9 mouse cellular contexts compared by ENCODE assay signal in genomic region chr11:98660517-98660916, GRCm38 (mm10). TPM values are rescaled to one million over a fixed set of nuclear protein-coding genes. Genes with fewer than 3 reads are reported as not detected.
DNase-seq lines count a peak whose midpoint lies in the region; ATAC-seq and TF ChIP-seq lines count a peak whose summit lies in the region.
"Had no signal": no experiment of that assay in that cellular context is flagged by ENCODE, and none has a peak within 500 bp of the region (broad histone marks: within the 10 kb centered on the region; RNA-seq: fewer than 3 reads in every experiment).

No protein-coding gene starts in this region.

- H3K27me3 ChIP-seq in forebrain, embryonic 13.5 days: 0 out of 2 replicates have a peak, but pooled peaks cover 8% of the 10 kb centered on the region
- H3K27me3 ChIP-seq in forebrain, embryonic 12.5 days: peaks cover 9% of the 10 kb centered on the region; the same call in 1 of the 2 replicates
- peaks cover 39% of the 10 kb centered on the region for H3K27me3 ChIP-seq in G1E (ENCODE audit: insufficient read depth, low read length)
- H3K27me3 ChIP-seq in embryonic facial prominence, embryonic 10.5 days (replicated peaks; ENCODE audit: low read depth, poor library complexity, severe bottlenecking): peaks cover 8% of the 10 kb centered on the region; the same call in 1 of the 2 replicates
- no peaks in the 10 kb centered on the region for H3K27me3 ChIP-seq in hindbrain, embryonic 16.5 days (replicated peaks; ENCODE audit: control insufficient read depth, insufficient read depth, low read length)
- no peaks in the 10 kb centered on the region for H3K27me3 ChIP-seq in midbrain, embryonic 16.5 days (ENCODE audit: control insufficient read depth, insufficient read depth, low read depth, low read length)
- H3K27me3 ChIP-seq: lung, embryonic 15.5 days had no signal

- no peaks in the 10 kb centered on the region for H3K4me1 ChIP-seq in forebrain, embryonic 13.5 days
- 0 out of 2 replicates have a peak, but pooled peaks cover 3% of the 10 kb centered on the region for H3K4me1 ChIP-seq in forebrain, embryonic 12.5 days
- H3K4me1 ChIP-seq in G1E (ENCODE audit: insufficient read depth, low read depth, low read length): peaks cover 10% of the 10 kb centered on the region
- H3K4me1 ChIP-seq in embryonic facial prominence, embryonic 10.5 days: no peaks in the 10 kb centered on the region
- H3K4me1 ChIP-seq in hindbrain, embryonic 16.5 days (ENCODE audit: control insufficient read depth, insufficient read depth, low read depth, low read length): no peaks in the 10 kb centered on the region
- peaks cover 4% of the 10 kb centered on the region; the same call in 1 of the 2 replicates for H3K4me1 ChIP-seq in midbrain, embryonic 16.5 days (ENCODE audit: control insufficient read depth, insufficient read depth, low read length)
- H3K4me1 ChIP-seq: lung, embryonic 15.5 days had no signal

- H3K9me3 ChIP-seq in forebrain, embryonic 13.5 days (replicated peaks): no peaks in the 10 kb centered on the region
- H3K9me3 ChIP-seq in forebrain, embryonic 12.5 days: no peaks in the 10 kb centered on the region
- no peaks in the 10 kb centered on the region for H3K9me3 ChIP-seq in G1E (replicated peaks)
- no peaks in the 10 kb centered on the region for H3K9me3 ChIP-seq in embryonic facial prominence, embryonic 10.5 days
- no peaks in the 10 kb centered on the region for H3K9me3 ChIP-seq in hindbrain, embryonic 16.5 days (ENCODE audit: control insufficient read depth, low read length)
- no peaks in the 10 kb centered on the region for H3K9me3 ChIP-seq in midbrain, embryonic 16.5 days (replicated peaks; ENCODE audit: control insufficient read depth, low read length, poor library complexity, severe bottlenecking)
- H3K9me3 ChIP-seq: lung, embryonic 15.5 days had no signal

- no peak overlapping the region for H3K9ac ChIP-seq in forebrain, embryonic 13.5 days
- no peak overlapping the region for H3K9ac ChIP-seq in forebrain, embryonic 12.5 days
- 0 out of 2 replicates have a peak overlapping the region, but pooled peaks have one; percentile 13 for H3K9ac ChIP-seq in hindbrain, embryonic 16.5 days (ENCODE audit: low read depth, low read length)
- H3K9ac ChIP-seq in midbrain, embryonic 16.5 days (ENCODE audit: low read depth, low read length): 0 out of 2 replicates have a peak overlapping the region, but pooled peaks have one; percentile 30
- H3K9ac ChIP-seq: lung, embryonic 15.5 days had no signal

- peak; percentile 79 for TF ChIP-seq CTCF in G1E (IDR thresholded peaks at IDR 0.05; ENCODE audit: low read depth, low read length)
- peak; percentile 79 for TF ChIP-seq CTCF in left cerebral cortex, adult 2 months (IDR thresholded peaks at IDR 0.05)

- peak overlapping the region; percentile 18; the same call in 1 of the 2 replicates for H3K4me2 ChIP-seq in forebrain, embryonic 13.5 days
- H3K4me2 ChIP-seq in forebrain, embryonic 12.5 days: no peak overlapping the region
- H3K4me2 ChIP-seq in hindbrain, embryonic 16.5 days (ENCODE audit: low read length): peak overlapping the region; percentile 37
- H3K4me2 ChIP-seq in midbrain, embryonic 16.5 days (ENCODE audit: low read length): peak overlapping the region; percentile 39
- H3K4me2 ChIP-seq: lung, embryonic 15.5 days had no signal

- peak; percentile 65; the same call in 1 of the 2 replicates for ATAC-seq in forebrain, embryonic 13.5 days
- no peak for ATAC-seq in forebrain, embryonic 12.5 days (ENCODE audit: low FRiP score)
- ATAC-seq in G1E (ENCODE audit: extremely low read depth, insufficient number of reproducible peaks, low FRiP score, poor library complexity, severe bottlenecking): no peak
- ATAC-seq in hindbrain, embryonic 16.5 days: peak; percentile 74; the same call in 1 of the 2 replicates
- no peak for ATAC-seq in midbrain, embryonic 16.5 days

- H3K4me3 ChIP-seq in forebrain, embryonic 13.5 days: no peak overlapping the region
- no peak overlapping the region for H3K4me3 ChIP-seq in forebrain, embryonic 12.5 days (replicated peaks)
- H3K4me3 ChIP-seq in G1E (ENCODE audit: low read depth, low read length): no peak overlapping the region
- H3K4me3 ChIP-seq in embryonic facial prominence, embryonic 10.5 days: no peak overlapping the region
- no peak overlapping the region for H3K4me3 ChIP-seq in hindbrain, embryonic 16.5 days (ENCODE audit: low read length)
- no peak overlapping the region for H3K4me3 ChIP-seq in left cerebral cortex, adult 2 months
- no peak overlapping the region for H3K4me3 ChIP-seq in midbrain, embryonic 16.5 days (ENCODE audit: low read depth, low read length)
- H3K4me3 ChIP-seq: lung, embryonic 15.5 days had no signal

- no peaks in the 10 kb centered on the region for H3K36me3 ChIP-seq in forebrain, embryonic 13.5 days (ENCODE audit: poor library complexity, severe bottlenecking)
- H3K36me3 ChIP-seq in forebrain, embryonic 12.5 days (replicated peaks): no peaks in the 10 kb centered on the region
- no peaks in the 10 kb centered on the region for H3K36me3 ChIP-seq in G1E (replicated peaks)
- H3K36me3 ChIP-seq in embryonic facial prominence, embryonic 10.5 days (replicated peaks): no peaks in the 10 kb centered on the region
- H3K36me3 ChIP-seq in hindbrain, embryonic 16.5 days (ENCODE audit: control insufficient read depth, insufficient read depth, low read length): no peaks in the 10 kb centered on the region
- no peaks in the 10 kb centered on the region for H3K36me3 ChIP-seq in midbrain, embryonic 16.5 days (ENCODE audit: control insufficient read depth, insufficient read depth, low read length)
- H3K36me3 ChIP-seq: lung, embryonic 15.5 days had no signal

- no peak overlapping the region for H3K27ac ChIP-seq in forebrain, embryonic 13.5 days
- no peak overlapping the region for H3K27ac ChIP-seq in forebrain, embryonic 12.5 days
- no peak overlapping the region for H3K27ac ChIP-seq in embryonic facial prominence, embryonic 10.5 days (replicated peaks)
- H3K27ac ChIP-seq in hindbrain, embryonic 16.5 days (ENCODE audit: low read depth, low read length): no peak overlapping the region
- H3K27ac ChIP-seq in left cerebral cortex, adult 2 months: no peak overlapping the region
- no peak overlapping the region for H3K27ac ChIP-seq in midbrain, embryonic 16.5 days (ENCODE audit: low read length)
- H3K27ac ChIP-seq: lung, embryonic 15.5 days had no signal

- intact Hi-C loops in left cerebral cortex, adult 2 months (cut with DNase I): no loop called here

- peak; percentile 47 for DNase-seq in G1E (ENCODE audit: low spot score)
- peak; percentile 37 for DNase-seq in embryonic facial prominence, embryonic 10.5 days (ENCODE audit: low spot score)
- peak in 1 of 2 experiments; percentile 28 for DNase-seq in left cerebral cortex, adult 2 months (ENCODE audit: extremely low spot score in 1 of 2, low spot score in 2 of 2)
- peak; percentile 52 for DNase-seq in thymus, postnatal 14 days

- WGBS in forebrain, embryonic 13.5 days: 10% methylated on average over 6 of the region's 6 CpGs
- WGBS in forebrain, embryonic 12.5 days: 10% methylated on average over 6 of the region's 6 CpGs
- WGBS in embryonic facial prominence, embryonic 10.5 days: 15% methylated on average over 6 of the region's 6 CpGs
- WGBS in hindbrain, embryonic 16.5 days: 4% methylated on average over 6 of the region's 6 CpGs
- 5% methylated on average over 6 of the region's 6 CpGs for WGBS in midbrain, embryonic 16.5 days

RNA-seq across cellular contexts. Expression of gene Gsdma, which starts 3.6 kb away (rescaled TPM):
- not detected in 2 replicates for polyA plus RNA-seq in forebrain, embryonic 13.5 days (2015; fragmentation: Nextera tagmentation; extraction: Ambion mirVana)
- polyA plus RNA-seq in forebrain, embryonic 12.5 days (2016; fragmentation: Nextera tagmentation; extraction: Ambion mirVana): not detected in 2 replicates
- total RNA-seq in G1E (2014; fragmentation: Nextera tagmentation) (not detected in 2 replicates), G1E (2017) (not detected in 2 replicates)
- 0.03 TPM in 1 of 2 replicates, not detected in the other for polyA plus RNA-seq in G1E (2012)
- polyA plus RNA-seq in embryonic facial prominence, embryonic 10.5 days (2016; fragmentation: Nextera tagmentation; extraction: Ambion mirVana): not detected in 2 replicates
- polyA plus RNA-seq in hindbrain, embryonic 16.5 days (2015; fragmentation: Nextera tagmentation; extraction: Ambion mirVana): 0.08 TPM in 1 of 2 replicates, not detected in the other
- not detected for total RNA-seq in left cerebral cortex, adult 2 months (2021)
- polyA plus RNA-seq in midbrain, embryonic 16.5 days (2015; fragmentation: Nextera tagmentation; extraction: Ambion mirVana): not detected in 2 replicates

RNA-seq across cellular contexts. Expression of gene Gsdma2, which starts 14.0 kb away (rescaled TPM):
- not detected in 2 replicates for polyA plus RNA-seq in forebrain, embryonic 13.5 days (2015; fragmentation: Nextera tagmentation; extraction: Ambion mirVana)
- not detected in 2 replicates for polyA plus RNA-seq in forebrain, embryonic 12.5 days (2016; fragmentation: Nextera tagmentation; extraction: Ambion mirVana)
- total RNA-seq in G1E (2014; fragmentation: Nextera tagmentation) (not detected in 2 replicates), G1E (2017) (0.23 and 0.27 TPM in 2 replicates)
- not detected in 2 replicates for polyA plus RNA-seq in G1E (2012)
- not detected in 2 replicates for polyA plus RNA-seq in embryonic facial prominence, embryonic 10.5 days (2016; fragmentation: Nextera tagmentation; extraction: Ambion mirVana)
- not detected in 2 replicates for polyA plus RNA-seq in hindbrain, embryonic 16.5 days (2015; fragmentation: Nextera tagmentation; extraction: Ambion mirVana)
- total RNA-seq in left cerebral cortex, adult 2 months (2021): not detected
- polyA plus RNA-seq in midbrain, embryonic 16.5 days (2015; fragmentation: Nextera tagmentation; extraction: Ambion mirVana): not detected in 2 replicates
- polyA plus RNA-seq: lung, embryonic 15.5 days had no signal

RNA-seq across cellular contexts. Expression of gene Psmd3, which starts 21.8 kb away (rescaled TPM):
- 187 and 198 TPM in 2 replicates for polyA plus RNA-seq in forebrain, embryonic 13.5 days (2015; fragmentation: Nextera tagmentation; extraction: Ambion mirVana)
- polyA plus RNA-seq in forebrain, embryonic 12.5 days (2016; fragmentation: Nextera tagmentation; extraction: Ambion mirVana): 234 and 239 TPM in 2 replicates
- total RNA-seq in G1E (2014; fragmentation: Nextera tagmentation) (69.2 and 71.4 TPM in 2 replicates), G1E (2017) (75.6 and 76.1 TPM in 2 replicates)
- polyA plus RNA-seq in G1E (2012): 204 and 206 TPM in 2 replicates
- 249 and 262 TPM in 2 replicates for polyA plus RNA-seq in embryonic facial prominence, embryonic 10.5 days (2016; fragmentation: Nextera tagmentation; extraction: Ambion mirVana)
- polyA plus RNA-seq in hindbrain, embryonic 16.5 days (2015; fragmentation: Nextera tagmentation; extraction: Ambion mirVana): 186 and 189 TPM in 2 replicates
- total RNA-seq in left cerebral cortex, adult 2 months (2021): 100 to 1,000 TPM; 132 TPM
- polyA plus RNA-seq in midbrain, embryonic 16.5 days (2015; fragmentation: Nextera tagmentation; extraction: Ambion mirVana): 175 and 182 TPM in 2 replicates

RNA-seq across cellular contexts. Expression of gene Gsdma3, which starts 34.4 kb away (rescaled TPM):
- not detected in 2 replicates for polyA plus RNA-seq in forebrain, embryonic 13.5 days (2015; fragmentation: Nextera tagmentation; extraction: Ambion mirVana)
- not detected in 2 replicates for polyA plus RNA-seq in forebrain, embryonic 12.5 days (2016; fragmentation: Nextera tagmentation; extraction: Ambion mirVana)
- total RNA-seq in G1E (2014; fragmentation: Nextera tagmentation) (not detected in 2 replicates), G1E (2017) (0.12 TPM in 1 of 2 replicates, not detected in the other)
- polyA plus RNA-seq in G1E (2012): not detected in 2 replicates
- not detected in 2 replicates for polyA plus RNA-seq in embryonic facial prominence, embryonic 10.5 days (2016; fragmentation: Nextera tagmentation; extraction: Ambion mirVana)
- polyA plus RNA-seq in hindbrain, embryonic 16.5 days (2015; fragmentation: Nextera tagmentation; extraction: Ambion mirVana): not detected in 2 replicates
- total RNA-seq in left cerebral cortex, adult 2 months (2021): under 1 TPM; 0.23 to 0.27 TPM
- polyA plus RNA-seq in midbrain, embryonic 16.5 days (2015; fragmentation: Nextera tagmentation; extraction: Ambion mirVana): not detected in 2 replicates
- polyA plus RNA-seq: lung, embryonic 15.5 days had no signal

RNA-seq across cellular contexts. Expression of gene Gm12355, which starts 35.1 kb away (rescaled TPM):
- 1.2 and 1.3 TPM in 2 replicates for polyA plus RNA-seq in forebrain, embryonic 13.5 days (2015; fragmentation: Nextera tagmentation; extraction: Ambion mirVana)
- 1.2 and 1.4 TPM in 2 replicates for polyA plus RNA-seq in forebrain, embryonic 12.5 days (2016; fragmentation: Nextera tagmentation; extraction: Ambion mirVana)
- total RNA-seq in G1E (2014; fragmentation: Nextera tagmentation): 1.3 TPM in 1 of 2 replicates, not detected in the other
- total RNA-seq in G1E (2017): 1.7 and 3.4 TPM in 2 replicates
- not detected in 2 replicates for polyA plus RNA-seq in G1E (2012)
- polyA plus RNA-seq in embryonic facial prominence, embryonic 10.5 days (2016; fragmentation: Nextera tagmentation; extraction: Ambion mirVana): 1.3 and 2.0 TPM in 2 replicates
- polyA plus RNA-seq in hindbrain, embryonic 16.5 days (2015; fragmentation: Nextera tagmentation; extraction: Ambion mirVana): 0.41 and 1.3 TPM in 2 replicates
- total RNA-seq in left cerebral cortex, adult 2 months (2021): 10 to 100 TPM in 1 of 2 experiments, 1 to 10 TPM in 1; 8.8 to 12.1 TPM
- polyA plus RNA-seq in midbrain, embryonic 16.5 days (2015; fragmentation: Nextera tagmentation; extraction: Ambion mirVana): 0.18 and 0.65 TPM in 2 replicates

Comparison
In these comparisons a context has a peak if more than half of its experiments do, and no peak if none do; other contexts are left out.
1. ATAC-seq: peak in forebrain, embryonic 13.5 days (single experiment) and hindbrain, embryonic 16.5 days (single experiment); none in forebrain, embryonic 12.5 days (single experiment), G1E (single experiment) and midbrain, embryonic 16.5 days (single experiment).
2. H3K9ac ChIP-seq: peak in hindbrain, embryonic 16.5 days (single experiment) and midbrain, embryonic 16.5 days (single experiment); none in forebrain, embryonic 13.5 days (single experiment) and forebrain, embryonic 12.5 days (single experiment).